25 mouse cellular contexts compared by ENCODE assay signal in the genomic region with DNA sequence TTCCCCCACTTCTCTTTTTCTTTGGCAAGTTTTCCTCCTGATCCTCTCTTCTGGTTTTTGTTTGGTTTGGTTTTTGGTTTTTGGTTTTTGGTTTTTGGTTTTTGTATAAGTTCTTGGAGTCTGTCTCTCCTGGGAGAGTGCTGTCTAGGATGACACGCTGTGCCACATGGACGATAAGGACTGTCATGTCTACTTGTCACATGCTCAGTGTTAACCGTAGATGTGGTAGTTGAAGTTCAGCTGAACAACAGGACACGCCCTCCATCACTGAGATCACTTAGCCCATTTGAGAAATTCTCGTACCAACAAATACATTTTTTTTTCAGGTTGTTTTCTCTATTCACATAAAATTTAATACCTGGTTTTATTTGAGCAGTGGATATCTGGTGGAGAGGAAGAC.
"Had no signal": no experiment of that assay in that cellular context is flagged by ENCODE, and none has a peak within 500 bp of the region (broad histone marks: within the 10 kb centered on the region; RNA-seq: fewer than 3 reads in every experiment).

No protein-coding gene starts in this region.

- H3K27me3 ChIP-seq: heart, embryonic 12.5 days; hindbrain, embryonic 12.5 days; intestine, embryonic 15.5 days; limb, embryonic 13.5 days; limb, embryonic 15.5 days; liver, embryonic 12.5 days had no signal

- H3K27ac ChIP-seq: gastrocnemius, adult 2 months; heart, embryonic 10.5 days; hindbrain, embryonic 10.5 days; hindbrain, embryonic 12.5 days; hindbrain, embryonic 14.5 days; intestine, embryonic 15.5 days; kidney, postnatal 0 days; limb, embryonic 13.5 days; limb, embryonic 15.5 days; liver, embryonic 12.5 days; liver, embryonic 14.5 days had no signal

- ATAC-seq: hindbrain, embryonic 16.5 days; inflammation-experienced regulatory T-cells, adult 6 months; intestine, embryonic 15.5 days; intestine, postnatal 0 days; liver, embryonic 12.5 days had no signal

- H3K36me3 ChIP-seq: intestine, embryonic 15.5 days had no signal

- H3K9ac ChIP-seq: heart, embryonic 12.5 days; hindbrain, embryonic 12.5 days; hindbrain, embryonic 14.5 days; intestine, embryonic 15.5 days; limb, embryonic 13.5 days; limb, embryonic 15.5 days; liver, embryonic 12.5 days; liver, embryonic 14.5 days had no signal

- H3K4me3 ChIP-seq: gastrocnemius, adult 2 months; heart, embryonic 10.5 days; heart, embryonic 12.5 days; hindbrain, embryonic 10.5 days; hindbrain, embryonic 12.5 days; intestine, embryonic 15.5 days; limb, embryonic 13.5 days; limb, embryonic 15.5 days; liver, embryonic 12.5 days had no signal

- H3K9me3 ChIP-seq: heart, embryonic 10.5 days; hindbrain, embryonic 10.5 days; hindbrain, embryonic 12.5 days; intestine, embryonic 15.5 days; limb, embryonic 13.5 days; limb, embryonic 15.5 days; liver, embryonic 12.5 days had no signal

- DNase-seq: gastrocnemius, adult 2 months; gastrocnemius, postnatal 10 days; gastrocnemius, postnatal 25 days; heart, postnatal 10 days; heart, postnatal 4 days; kidney, adult 18-20 months; kidney, adult 8-10 months; kidney, postnatal 14 days; layer of hippocampus, adult 9-11 months; layer of hippocampus, postnatal 36 days; left cerebral cortex, postnatal 4 days had no signal

- H3K4me1 ChIP-seq: heart, embryonic 10.5 days; heart, embryonic 12.5 days; hindbrain, embryonic 10.5 days; hindbrain, embryonic 12.5 days; intestine, embryonic 15.5 days; limb, embryonic 15.5 days had no signal
